Mouse (Mus musculus): ENCODE results near the gene Synj2.

- TF ChIP-seq CTCF (IDR thresholded peaks at IDR 0.05; ENCODE audit: insufficient read depth, low read depth, low read length) (no peak), POLR2A (IDR thresholded peaks at IDR 0.05; ENCODE audit: insufficient read depth, low read depth, low read length) (no peak)
Observed at GRCm38 (mm10) chr17:6073405-6073804, 132.3 kb downstream of the Synj2 start.

All from olfactory bulb, adult 2 months (tissue).